Mouse (Mus musculus): ENCODE results near the gene Slc4a2. TPM values are rescaled to one million over a fixed set of nuclear protein-coding genes. Genes with fewer than 3 reads are reported as not detected.

Slc4a2 gene
- polyA plus RNA-seq, 1 experiment = 47.5 TPM

GRCm38 (mm10) chr5:24381486-24381885 is 42.2 kb upstream of the Slc4a2 start:
- 88% methylated on average over 6 of the region's 6 CpGs for WGBS
- no peaks in the 10 kb centered on the region for H3K27me3 ChIP-seq (ENCODE audit: control insufficient read depth, insufficient read depth, low read length)
- no peaks in the 10 kb centered on the region for H3K36me3 ChIP-seq (ENCODE audit: control insufficient read depth, insufficient read depth, low read length)
- H3K4me3 ChIP-seq (ENCODE audit: extremely low read depth, insufficient read depth, insufficient read length) = no peak overlapping the region
- TF ChIP-seq CTCF (IDR thresholded peaks at IDR 0.05; ENCODE audit: extremely low read depth, insufficient read depth, insufficient read length, insufficient replicate concordance) (no peak), POLR2A (IDR thresholded peaks at IDR 0.05; ENCODE audit: low read depth, low read length) (no peak)
- DNase-seq (ENCODE audit: low read depth in 1 of 2, low spot score in 2 of 2) = no peak
- no peaks in the 10 kb centered on the region; the same call in 1 of the 2 replicates for H3K4me1 ChIP-seq (ENCODE audit: control insufficient read depth, insufficient read depth, insufficient read length)
- no peak overlapping the region for H3K27ac ChIP-seq (ENCODE audit: insufficient read depth, low read length)

GRCm38 (mm10) chr5:24381988-24382387 is 41.6 kb upstream of the Slc4a2 start:
- no peak for DNase-seq (ENCODE audit: low read depth in 1 of 2, low spot score in 2 of 2)
- no peaks in the 10 kb centered on the region for H3K27me3 ChIP-seq (ENCODE audit: control insufficient read depth, insufficient read depth, low read length)
- TF ChIP-seq POLR2A (IDR thresholded peaks at IDR 0.05; ENCODE audit: low read depth, low read length) = no peak
- H3K4me3 ChIP-seq (ENCODE audit: extremely low read depth, insufficient read depth, insufficient read length) = no peak overlapping the region
- H3K4me1 ChIP-seq (ENCODE audit: control insufficient read depth, insufficient read depth, insufficient read length) = no peaks in the 10 kb centered on the region; the same call in 1 of the 2 replicates
- no peaks in the 10 kb centered on the region for H3K36me3 ChIP-seq (ENCODE audit: control insufficient read depth, insufficient read depth, low read length)
- 83% methylated on average over 2 of the region's 2 CpGs for WGBS
- H3K27ac ChIP-seq (ENCODE audit: insufficient read depth, low read length) = no peak overlapping the region

- Histone ChIP-seq H3K27ac (ENCODE audit: insufficient read depth, low read length) (no peak overlapping the region), H3K4me3 (ENCODE audit: extremely low read depth, insufficient read depth, insufficient read length) (peak overlapping the region; percentile 62), H3K36me3 (ENCODE audit: control insufficient read depth, insufficient read depth, low read length) (no peaks in the 10 kb centered on the region), H3K27me3 (ENCODE audit: control insufficient read depth, insufficient read depth, low read length) (peaks cover 8% of the 10 kb centered on the region), H3K4me1 (ENCODE audit: control insufficient read depth, insufficient read depth, insufficient read length) (peaks cover 8% of the 10 kb centered on the region)
- TF ChIP-seq POLR2A (IDR thresholded peaks at IDR 0.05; ENCODE audit: low read depth, low read length) (no peak), CTCF (IDR thresholded peaks at IDR 0.05; ENCODE audit: extremely low read depth, insufficient read depth, insufficient read length, insufficient replicate concordance) (peak; percentile 23; the same call in 1 of the 2 replicates)
- DNase-seq (ENCODE audit: low read depth in 1 of 2, low spot score in 2 of 2) = peak; percentile 85 to 87
- WGBS = 10% methylated on average over 34 of the region's 34 CpGs
Observed at GRCm38 (mm10) chr5:24383026-24383859, 40.4 kb upstream of the Slc4a2 start.

- 15% methylated on average over 6 of the region's 6 CpGs for WGBS
- H3K27ac ChIP-seq (ENCODE audit: insufficient read depth, low read length) = no peak overlapping the region
Observed at GRCm38 (mm10) chr5:24384407-24384806, 39.2 kb upstream of the Slc4a2 start.

GRCm38 (mm10) chr5:24385374-24385773 is 38.3 kb upstream of the Slc4a2 start:
- no peaks in the 10 kb centered on the region for H3K36me3 ChIP-seq (ENCODE audit: control insufficient read depth, insufficient read depth, low read length)
- TF ChIP-seq POLR2A (IDR thresholded peaks at IDR 0.05; ENCODE audit: low read depth, low read length) (no peak), CTCF (IDR thresholded peaks at IDR 0.05; ENCODE audit: extremely low read depth, insufficient read depth, insufficient read length, insufficient replicate concordance) (no peak)
- peaks cover 10% of the 10 kb centered on the region for H3K27me3 ChIP-seq (ENCODE audit: control insufficient read depth, insufficient read depth, low read length)
- WGBS = 91% methylated on average over 5 of the region's 5 CpGs
- H3K4me1 ChIP-seq (ENCODE audit: control insufficient read depth, insufficient read depth, insufficient read length) = peaks cover 13% of the 10 kb centered on the region
- DNase-seq (ENCODE audit: low read depth in 1 of 2, low spot score in 2 of 2) = no peak
- no peak overlapping the region for H3K4me3 ChIP-seq (ENCODE audit: extremely low read depth, insufficient read depth, insufficient read length)
- H3K27ac ChIP-seq (ENCODE audit: insufficient read depth, low read length) = no peak overlapping the region

More at GRCm38 (mm10) chr5:24384407-24384806, 39.2 kb upstream of the Slc4a2 start:
- peaks cover 12% of the 10 kb centered on the region for H3K4me1 ChIP-seq (ENCODE audit: control insufficient read depth, insufficient read depth, insufficient read length)
- TF ChIP-seq POLR2A (IDR thresholded peaks at IDR 0.05; ENCODE audit: low read depth, low read length) = no peak
- TF ChIP-seq CTCF (IDR thresholded peaks at IDR 0.05; ENCODE audit: extremely low read depth, insufficient read depth, insufficient read length, insufficient replicate concordance) = no peak
- DNase-seq (ENCODE audit: low read depth in 1 of 2, low spot score in 2 of 2) = peak in 1 of 2 experiments; percentile 19
- H3K4me3 ChIP-seq (ENCODE audit: extremely low read depth, insufficient read depth, insufficient read length) = no peak overlapping the region
- no peaks in the 10 kb centered on the region for H3K36me3 ChIP-seq (ENCODE audit: control insufficient read depth, insufficient read depth, low read length)
- H3K27me3 ChIP-seq (ENCODE audit: control insufficient read depth, insufficient read depth, low read length) = peaks cover 10% of the 10 kb centered on the region

- peaks cover 10% of the 10 kb centered on the region for H3K27me3 ChIP-seq (ENCODE audit: control insufficient read depth, insufficient read depth, low read length)
- H3K4me3 ChIP-seq (ENCODE audit: extremely low read depth, insufficient read depth, insufficient read length) = no peak overlapping the region
- 84% methylated on average over 10 of the region's 10 CpGs for WGBS
- peaks cover 13% of the 10 kb centered on the region for H3K4me1 ChIP-seq (ENCODE audit: control insufficient read depth, insufficient read depth, insufficient read length)
- H3K27ac ChIP-seq (ENCODE audit: insufficient read depth, low read length) = no peak overlapping the region
- TF ChIP-seq POLR2A (IDR thresholded peaks at IDR 0.05; ENCODE audit: low read depth, low read length) (no peak), CTCF (IDR thresholded peaks at IDR 0.05; ENCODE audit: extremely low read depth, insufficient read depth, insufficient read length, insufficient replicate concordance) (no peak)
- DNase-seq (ENCODE audit: low read depth in 1 of 2, low spot score in 2 of 2) = no peak
- H3K36me3 ChIP-seq (ENCODE audit: control insufficient read depth, insufficient read depth, low read length) = no peaks in the 10 kb centered on the region
Observed at GRCm38 (mm10) chr5:24385887-24386550, 37.6 kb upstream of the Slc4a2 start.
